Comparison of ENCODE assay signal across 9 mouse cellular contexts in genomic region chr4:40301076-40301789, GRCm38 (mm10). TPM values are rescaled to one million over a fixed set of nuclear protein-coding genes. Genes with fewer than 3 reads are reported as not detected.
DNase-seq lines count a peak whose midpoint lies in the region; ATAC-seq and TF ChIP-seq lines count a peak whose summit lies in the region.
"Had no signal": no experiment of that assay in that cellular context is flagged by ENCODE, and none has a peak within 500 bp of the region (broad histone marks: within the 10 kb centered on the region; RNA-seq: fewer than 3 reads in every experiment).

No protein-coding gene starts in this region.

- H3K4me3 ChIP-seq in heart, embryonic 15.5 days = peak overlapping the region; percentile 14; the same call in 1 of the 2 replicates
- H3K4me3 ChIP-seq in liver, embryonic 12.5 days = no peak overlapping the region
- H3K4me3 ChIP-seq: embryonic facial prominence, embryonic 12.5 days had no signal

- no peak overlapping the region for H3K9ac ChIP-seq in heart, embryonic 15.5 days
- no peak overlapping the region for H3K9ac ChIP-seq in liver, embryonic 12.5 days
- H3K9ac ChIP-seq: embryonic facial prominence, embryonic 12.5 days had no signal

- peak; percentile 63 for DNase-seq in CD4-positive helper T cell, adult 2 months (ENCODE audit: low read depth, low spot score)
- peak; percentile 87 for DNase-seq in brain, embryonic 14.5 days (ENCODE audit: low read depth)
- DNase-seq in fibroblast of lung, adult 2 months (ENCODE audit: low read depth) = peak; percentile 30
- DNase-seq in kidney, postnatal 14 days = peak; percentile 77
- peak; percentile 77 for DNase-seq in naive thymus-derived CD4-positive, alpha-beta T cell, adult 2 months (ENCODE audit: low read depth)
- peak; percentile 64 for DNase-seq in splenic B cell, adult 2 months (ENCODE audit: low read depth, low spot score)

- peak overlapping the region; percentile 52 for H3K4me2 ChIP-seq in heart, embryonic 15.5 days
- H3K4me2 ChIP-seq in liver, embryonic 12.5 days = peak overlapping the region; percentile 47
- H3K4me2 ChIP-seq: embryonic facial prominence, embryonic 12.5 days had no signal

- peaks cover 4% of the 10 kb centered on the region; the same call in 1 of the 2 replicates for H3K27me3 ChIP-seq in heart, embryonic 15.5 days
- peaks cover 11% of the 10 kb centered on the region; the same call in 1 of the 2 replicates for H3K27me3 ChIP-seq in liver, embryonic 12.5 days (replicated peaks)
- no peaks in the 10 kb centered on the region for H3K27me3 ChIP-seq in splenic B cell, adult 2 months (ENCODE audit: control insufficient read depth, insufficient read depth, low read length, poor library complexity, severe bottlenecking)
- H3K27me3 ChIP-seq: embryonic facial prominence, embryonic 12.5 days had no signal

- no peak overlapping the region for H3K27ac ChIP-seq in heart, embryonic 15.5 days
- H3K27ac ChIP-seq in liver, embryonic 12.5 days = no peak overlapping the region
- H3K27ac ChIP-seq: embryonic facial prominence, embryonic 12.5 days had no signal

- TF ChIP-seq POLR2A in brain, embryonic 14.5 days (IDR thresholded peaks at IDR 0.05; ENCODE audit: borderline replicate concordance, extremely low read depth, insufficient read depth, insufficient read length, poor library complexity, severe bottlenecking) = no peak

- H3K36me3 ChIP-seq in heart, embryonic 15.5 days = no peaks in the 10 kb centered on the region
- H3K36me3 ChIP-seq in liver, embryonic 12.5 days = no peaks in the 10 kb centered on the region
- H3K36me3 ChIP-seq in splenic B cell, adult 2 months (ENCODE audit: control insufficient read depth, insufficient read depth, low read length, poor library complexity, severe bottlenecking) = no peaks in the 10 kb centered on the region
- H3K36me3 ChIP-seq: embryonic facial prominence, embryonic 12.5 days had no signal

- peak; percentile 87 for TF ChIP-seq CTCF in brain, embryonic 14.5 days (IDR thresholded peaks at IDR 0.05; ENCODE audit: borderline replicate concordance, extremely low read depth, insufficient read depth, insufficient read length)

- ATAC-seq in heart, embryonic 15.5 days (replicated peaks; ENCODE audit: insufficient number of reproducible peaks, insufficient read depth, low FRiP score, low read depth) = 0 out of 2 replicates have a peak, but pooled peaks have one; percentile 47
- no peak for ATAC-seq in liver, embryonic 12.5 days

- WGBS in heart, embryonic 15.5 days = 10% methylated on average over 16 of the region's 16 CpGs
- WGBS in liver, embryonic 12.5 days (ENCODE audit: insufficient replicate concordance) = 10% methylated on average over 16 of the region's 16 CpGs

- no peaks in the 10 kb centered on the region for H3K9me3 ChIP-seq in heart, embryonic 15.5 days (replicated peaks)
- no peaks in the 10 kb centered on the region for H3K9me3 ChIP-seq in liver, embryonic 12.5 days (replicated peaks)
- H3K9me3 ChIP-seq: embryonic facial prominence, embryonic 12.5 days had no signal

- peaks cover 2% of the 10 kb centered on the region; the same call in 1 of the 2 replicates for H3K4me1 ChIP-seq in heart, embryonic 15.5 days (replicated peaks)
- H3K4me1 ChIP-seq in liver, embryonic 12.5 days = peaks cover 4% of the 10 kb centered on the region; the same call in 1 of the 2 replicates
- H3K4me1 ChIP-seq: embryonic facial prominence, embryonic 12.5 days had no signal

RNA-seq across cellular contexts. Expression of gene Ndufb6, which starts 22.0 kb away (rescaled TPM):
- polyA plus RNA-seq in brain, embryonic 14.5 days (2012; rRNA removed) = 116 and 154 TPM in 2 replicates
- polyA plus RNA-seq in heart, embryonic 15.5 days (2015; fragmentation: Nextera tagmentation; extraction: Ambion mirVana) = 485 and 594 TPM in 2 replicates
- polyA plus RNA-seq in liver, embryonic 12.5 days (2016; fragmentation: Nextera tagmentation; extraction: Ambion mirVana) = 207 and 214 TPM in 2 replicates

RNA-seq across cellular contexts. Expression of gene Topors, which starts 31.6 kb away (rescaled TPM):
- 11.6 and 17.2 TPM in 2 replicates for polyA plus RNA-seq in brain, embryonic 14.5 days (2012; rRNA removed)
- 25.1 and 28.7 TPM in 2 replicates for polyA plus RNA-seq in heart, embryonic 15.5 days (2015; fragmentation: Nextera tagmentation; extraction: Ambion mirVana)
- polyA plus RNA-seq in liver, embryonic 12.5 days (2016; fragmentation: Nextera tagmentation; extraction: Ambion mirVana) = 26.5 and 26.7 TPM in 2 replicates

RNA-seq across cellular contexts. Expression of gene Smim27, which starts 31.9 kb away (rescaled TPM):
- 4.4 and 7.6 TPM in 2 replicates for polyA plus RNA-seq in brain, embryonic 14.5 days (2012; rRNA removed)
- 23.9 and 44.0 TPM in 2 replicates for polyA plus RNA-seq in heart, embryonic 15.5 days (2015; fragmentation: Nextera tagmentation; extraction: Ambion mirVana)
- 21.5 and 23.9 TPM in 2 replicates for polyA plus RNA-seq in liver, embryonic 12.5 days (2016; fragmentation: Nextera tagmentation; extraction: Ambion mirVana)

Comparison
In these comparisons a context has a peak if more than half of its experiments do, and no peak if none do; other contexts are left out.
1. DNase-seq: peak in every context shown above with its lines; median percentile 87 in brain, embryonic 14.5 days; 77 in kidney, postnatal 14 days; 77 in naive thymus-derived CD4-positive, alpha-beta T cell, adult 2 months; 64 in splenic B cell, adult 2 months; 63 in CD4-positive helper T cell, adult 2 months; 30 in fibroblast of lung, adult 2 months.